Comparison of ENCODE assay signal across 9 mouse cellular contexts in the genomic region with DNA sequence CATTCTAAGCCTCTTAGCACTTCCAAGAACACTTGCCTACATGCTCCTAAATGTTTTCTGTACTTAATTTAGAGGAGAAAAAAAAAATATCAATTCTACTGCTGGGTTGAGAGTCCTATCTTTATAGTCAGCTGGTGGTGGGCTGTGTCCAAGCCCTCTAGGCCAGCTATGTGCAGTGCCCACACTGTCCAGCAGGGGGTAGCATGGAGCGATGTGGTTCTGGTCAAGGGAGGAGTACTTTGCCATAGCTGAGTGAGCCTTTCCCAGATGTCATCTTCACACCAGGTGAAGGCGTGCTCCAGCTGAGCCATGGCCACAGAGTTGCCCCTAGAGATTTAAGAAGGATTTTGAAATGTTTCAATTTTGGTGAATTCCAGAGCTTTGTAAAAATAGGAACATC. TPM values are rescaled to one million over a fixed set of nuclear protein-coding genes. Genes with fewer than 3 reads are reported as not detected.
A peak's percentile ranks its signal among the peaks of the same experiment; 100 is the strongest.
DNase-seq lines count a peak whose midpoint lies in the region; TF ChIP-seq lines count a peak whose summit lies in the region.
"Had no signal": no experiment of that assay in that cellular context is flagged by ENCODE, and none has a peak within 500 bp of the region (broad histone marks: within the 10 kb centered on the region; RNA-seq: fewer than 3 reads in every experiment).

No protein-coding gene starts in this region.

- H3K4me3 ChIP-seq in heart, embryonic 10.5 days = no peak overlapping the region
- no peak overlapping the region for H3K4me3 ChIP-seq in small intestine, adult 2 months (ENCODE audit: low read depth, low read length)
- H3K4me3 ChIP-seq: erythroblast, embryonic 14.5 days had no signal

- no peaks in the 10 kb centered on the region for H3K9me3 ChIP-seq in heart, embryonic 10.5 days

- H3K27ac ChIP-seq in heart, embryonic 10.5 days = no peak overlapping the region
- no peak overlapping the region for H3K27ac ChIP-seq in small intestine, adult 2 months (ENCODE audit: insufficient read depth, low read depth, low read length)

- TF ChIP-seq POLR2A in small intestine, adult 2 months (IDR thresholded peaks at IDR 0.05; ENCODE audit: low read depth, low read length) = no peak

- H3K36me3 ChIP-seq in heart, embryonic 10.5 days = peaks cover 32% of the 10 kb centered on the region
- H3K36me3 ChIP-seq in small intestine, adult 2 months (ENCODE audit: control insufficient read depth, insufficient read depth, low read length) = no peaks in the 10 kb centered on the region

- DNase-seq in layer of hippocampus, postnatal 10 days (ENCODE audit: low spot score in 2 of 2) = peak; percentile 73 to 74
- DNase-seq in layer of hippocampus, adult 8-10 months (ENCODE audit: low spot score in 2 of 2) = no peak
- DNase-seq in R1 (ENCODE audit: low read depth, low spot score) = peak; percentile 63
- peak; percentile 48 to 63 for DNase-seq in cerebellum, postnatal 4 days (ENCODE audit: low spot score in 2 of 2)
- peak; percentile 81 for DNase-seq in heart, embryonic 10.5 days (ENCODE audit: low spot score)
- peak; percentile 67 to 77 for DNase-seq in lung, adult 18-20 months
- peak; percentile 41 to 81 for DNase-seq in urinary bladder, postnatal 4 days (ENCODE audit: low spot score in 2 of 2)

- no peaks in the 10 kb centered on the region for H3K4me1 ChIP-seq in heart, embryonic 10.5 days
- H3K4me1 ChIP-seq in small intestine, adult 2 months (ENCODE audit: control insufficient read depth, insufficient read depth, insufficient read length, low read length) = peaks cover 5% of the 10 kb centered on the region; the same call in 1 of the 2 replicates

- TF ChIP-seq CTCF in small intestine, adult 2 months (IDR thresholded peaks at IDR 0.05; ENCODE audit: extremely low read depth, insufficient read length, insufficient replicate concordance, low read depth, low read length) = peak; percentile 97

- no peaks in the 10 kb centered on the region for H3K27me3 ChIP-seq in heart, embryonic 10.5 days (ENCODE audit: insufficient read depth, poor library complexity, severe bottlenecking)
- H3K27me3 ChIP-seq in small intestine, adult 2 months (ENCODE audit: control insufficient read depth, insufficient read depth, low read length) = no peaks in the 10 kb centered on the region

- 41% methylated on average over 2 of the region's 2 CpGs for WGBS in heart, embryonic 10.5 days
- WGBS in small intestine, adult 2 months = 19% methylated on average over 2 of the region's 2 CpGs

RNA-seq across cellular contexts. Expression of a gene that starts 21.7 kb away (rescaled TPM):
- 100 to 1,000 TPM; 151 to 152 TPM for total RNA-seq in layer of hippocampus, postnatal 10 days (2021)
- total RNA-seq in layer of hippocampus, adult 8-10 months (2022) = 100 to 1,000 TPM; 143 to 179 (median 165) TPM
- 30.2 and 31.5 TPM in 2 replicates for polyA plus RNA-seq in heart, embryonic 10.5 days (2016; fragmentation: Nextera tagmentation; extraction: Ambion mirVana)
- 4.4 and 6.4 TPM in 2 replicates for polyA plus RNA-seq in small intestine, adult 2 months (2012; rRNA removed)

RNA-seq across cellular contexts. Expression of a gene that starts 30.9 kb away (rescaled TPM):
- total RNA-seq in layer of hippocampus, postnatal 10 days (2021) = 1 to 10 TPM; 6.1 to 6.7 TPM
- 1 to 10 TPM; 4.2 to 8.5 (median 6.7) TPM for total RNA-seq in layer of hippocampus, adult 8-10 months (2022)
- 21.3 and 24.5 TPM in 2 replicates for polyA plus RNA-seq in heart, embryonic 10.5 days (2016; fragmentation: Nextera tagmentation; extraction: Ambion mirVana)
- 0.48 and 0.71 TPM in 2 replicates for polyA plus RNA-seq in small intestine, adult 2 months (2012; rRNA removed)
- polyA plus RNA-seq: erythroblast, embryonic 14.5 days had no signal

Comparison
In these comparisons a context has a peak if more than half of its experiments do, and no peak if none do; other contexts are left out.
1. DNase-seq: peak in layer of hippocampus, postnatal 10 days (2 of 2), R1 (single experiment), cerebellum, postnatal 4 days (2 of 2), heart, embryonic 10.5 days (single experiment), lung, adult 18-20 months (2 of 2) and urinary bladder, postnatal 4 days (2 of 2); none in layer of hippocampus, adult 8-10 months (0 of 2).